Mouse (Mus musculus) central nervous system, embryonic 14 days (tissue): ENCODE results near the gene Adamts2. TPM values are rescaled to one million over a fixed set of nuclear protein-coding genes. Genes with fewer than 3 reads are reported as not detected.

ENCODE experiments used
- polyA plus RNA-seq: library from polyadenylated mRNA; depleted of rRNA; stranded (reverse); fragments of >200 nt; gene quantifications from 2 replicates; pipeline ENCODE4 v1.2.3, GENCODE M21; 2012; rRNA removed

Adamts2 gene
- 6.3 and 13.8 TPM in 2 replicates for polyA plus RNA-seq

GRCm38 (mm10) chr11:50601641-50602355, at the start of gene Adamts2:
TSS of gene Adamts2 (plus strand) at chr11:50602084.

GRCm38 (mm10) chr11:50827010-50827953, 225.4 kb downstream of the Adamts2 start, which contains the start of gene Zfp354c:
TSS of gene Zfp354c (minus strand) at chr11:50827724.

GRCm38 (mm10) chr11:50841023-50841735, 239.3 kb downstream of the Adamts2 start, which contains the start of gene Zfp879:
TSS of gene Zfp879 (minus strand) at chr11:50841552.

GRCm38 (mm10) chr11:50850177-50850735, 248.4 kb downstream of the Adamts2 start, which contains the start of gene Grm6:
TSS of gene Grm6 (plus strand) at chr11:50850685.

Other genes starting within 250 kb of the Adamts2 start
- gene Cby3, start 247.6 kb upstream of the Adamts2 start, polyA plus RNA-seq, result 0.29 and 0.41 TPM in 2 replicates
- 871 and 1,026 TPM in 2 replicates for gene Hnrnph1, start 225.1 kb upstream of the Adamts2 start, polyA plus RNA-seq
- gene Rufy1, start 171.0 kb upstream of the Adamts2 start, polyA plus RNA-seq, result 26.1 TPM in 2 replicates
- 30.8 and 37.3 TPM in 2 replicates for gene Zfp354c, start 225.6 kb downstream of the Adamts2 start, polyA plus RNA-seq
- gene Zfp879, start 239.5 kb downstream of the Adamts2 start, polyA plus RNA-seq, result 1.3 and 1.5 TPM in 2 replicates
- gene Grm6, start 248.6 kb downstream of the Adamts2 start, polyA plus RNA-seq, result 0.09 and 0.13 TPM in 2 replicates